Mouse (Mus musculus): ENCODE measurements around the gene Fez2.

GRCm38 (mm10) chr17:78430374-78430773 lies 12.4 kb upstream of the Fez2 start:
- TF ChIP-seq CTCF (IDR thresholded peaks at IDR 0.05; ENCODE audit: extremely low read depth, insufficient read length, insufficient replicate concordance, low read depth, low read length) (peak; percentile 66; the same call in 1 of the 2 replicates), POLR2A (IDR thresholded peaks at IDR 0.05; ENCODE audit: low read depth, low read length) (no peak)
